Mouse (Mus musculus) C2C12 (cell line): ENCODE results near the gene Tbc1d22a. TPM values are rescaled to one million over a fixed set of nuclear protein-coding genes. Genes with fewer than 3 reads are reported as not detected.

ENCODE experiments used
- H3K27me3 ChIP-seq: one replicate; pipeline ENCODE4 v1.6.1; 2011; ENCODE audit not compliant: control insufficient read depth, insufficient read depth, insufficient read length
- H3K36me3 ChIP-seq: one replicate; pipeline ENCODE4 v1.6.1; 2011; ENCODE audit not compliant: control insufficient read depth, insufficient read depth
- H3K4me3 ChIP-seq: one replicate; pipeline ENCODE4 v1.5.1; 2011; ENCODE audit warnings: mild to moderate bottlenecking, control low read depth; ENCODE audit not compliant: poor library complexity, insufficient read depth, severe bottlenecking
- H3K79me2 ChIP-seq: one replicate; pipeline ENCODE4 v1.6.1; 2011; ENCODE audit not compliant: control insufficient read depth, insufficient read depth
- H3K79me3 ChIP-seq: one replicate; pipeline ENCODE4 v1.6.1; 2011; ENCODE audit warnings: low read depth, control low read depth
- H3ac ChIP-seq: one replicate; pipeline ENCODE3; 2011; ENCODE audit warnings: low read depth; ENCODE audit not compliant: control insufficient read depth, insufficient read length
- CEBPB ChIP-seq: IDR thresholded peaks from one replicate; pipeline ENCODE4 v1.6.1; 2011; ENCODE audit warnings: low read depth, mild to moderate bottlenecking, control low read depth, moderate library complexity
- CTCF ChIP-seq: IDR thresholded peaks from one replicate; pipeline ENCODE4 v1.5.1; 2011; ENCODE audit not compliant: control insufficient read depth, insufficient read depth, insufficient read length
- FOSL1 ChIP-seq: IDR thresholded peaks from one replicate; pipeline ENCODE4 v1.8.0; 2011; ENCODE audit warnings: mild to moderate bottlenecking, low read length; ENCODE audit not compliant: poor library complexity, insufficient read depth, severe bottlenecking
- MAX ChIP-seq: IDR thresholded peaks from one replicate; pipeline ENCODE4 v1.6.1; 2011; ENCODE audit warnings: mild to moderate bottlenecking, control low read depth
- MYOD1 ChIP-seq: IDR thresholded peaks from one replicate; pipeline ENCODE4 v1.6.1; 2011; ENCODE audit warnings: low read depth; ENCODE audit not compliant: control insufficient read depth, insufficient read length
- MYOG ChIP-seq: IDR thresholded peaks from one replicate; pipeline ENCODE4 v1.6.1; 2011; ENCODE audit not compliant: control insufficient read depth, insufficient read length; ENCODE audit errors: extremely low read depth
- USF1 ChIP-seq: IDR thresholded peaks from one replicate; pipeline ENCODE4 v1.6.1; 2011; ENCODE audit warnings: low read depth, mild to moderate bottlenecking, control low read depth, moderate library complexity
- polyA plus RNA-seq: library from polyadenylated mRNA; unstranded; fragments of >200 nt; fragmentation: generic; extraction: Trizol; gene quantifications from one replicate; pipeline ENCODE4 v1.2.1, GENCODE M21; 2012; ENCODE audit warnings: missing spikeins

The Tbc1d22a gene
- polyA plus RNA-seq, 1 experiment = 19.7 TPM

GRCm38 (mm10) chr15:86243708-86244107 lies 29.4 kb downstream of the Tbc1d22a start:
- Histone ChIP-seq H3ac (no peak overlapping the region), H3K79me2 (no peaks in the 10 kb centered on the region), H3K27me3 (no peaks in the 10 kb centered on the region), H3K4me3 (no peak overlapping the region), H3K36me3 (peaks cover 4% of the 10 kb centered on the region), H3K79me3 (no peaks in the 10 kb centered on the region)
- no peak for TF ChIP-seq MYOD1
- TF ChIP-seq FOSL1 = no peak
- TF ChIP-seq MAX = no peak
- TF ChIP-seq CTCF = peak; percentile 22
- TF ChIP-seq CEBPB = no peak
- TF ChIP-seq MYOG = no peak
- no peak for TF ChIP-seq USF1

- H3K4me3 ChIP-seq = no peak overlapping the region
- no peaks in the 10 kb centered on the region for H3K79me3 ChIP-seq
- no peak for TF ChIP-seq MYOD1
- no peak for TF ChIP-seq USF1
- no peak for TF ChIP-seq MYOG
- no peak for TF ChIP-seq FOSL1
- no peak for TF ChIP-seq CTCF
- TF ChIP-seq CEBPB = no peak
- no peak for TF ChIP-seq MAX
- peaks cover 4% of the 10 kb centered on the region for H3K36me3 ChIP-seq
- no peak overlapping the region for H3ac ChIP-seq
- no peaks in the 10 kb centered on the region for H3K27me3 ChIP-seq
- H3K79me2 ChIP-seq = no peaks in the 10 kb centered on the region
Observed at GRCm38 (mm10) chr15:86244380-86244779, 30.1 kb downstream of the Tbc1d22a start.

GRCm38 (mm10) chr15:86250269-86250668 lies 36.0 kb downstream of the Tbc1d22a start:
- TF ChIP-seq CTCF (peak; percentile 74), FOSL1 (no peak)
- Histone ChIP-seq H3ac (no peak overlapping the region), H3K79me2 (peaks cover 9% of the 10 kb centered on the region), H3K4me3 (no peak overlapping the region), H3K36me3 (no peaks in the 10 kb centered on the region), H3K27me3 (no peaks in the 10 kb centered on the region), H3K79me3 (no peaks in the 10 kb centered on the region)

GRCm38 (mm10) chr15:86252130-86252529 lies 37.9 kb downstream of the Tbc1d22a start:
- Histone ChIP-seq H3K27me3 (no peaks in the 10 kb centered on the region), H3ac (no peak overlapping the region), H3K79me3 (no peaks in the 10 kb centered on the region), H3K36me3 (no peaks in the 10 kb centered on the region), H3K4me3 (no peak overlapping the region), H3K79me2 (peaks cover 9% of the 10 kb centered on the region)
- TF ChIP-seq USF1 (no peak), CTCF (no peak), FOSL1 (no peak), MYOG (no peak), CEBPB (no peak), MAX (no peak), MYOD1 (no peak)

- Histone ChIP-seq H3K36me3 (no peaks in the 10 kb centered on the region), H3K4me3 (no peak overlapping the region), H3K79me2 (peaks cover 9% of the 10 kb centered on the region), H3K27me3 (no peaks in the 10 kb centered on the region), H3K79me3 (no peaks in the 10 kb centered on the region), H3ac (no peak overlapping the region)
- no peak for TF ChIP-seq MYOD1
- no peak for TF ChIP-seq USF1
- no peak for TF ChIP-seq MYOG
- TF ChIP-seq FOSL1 = no peak
- no peak for TF ChIP-seq MAX
Observed at GRCm38 (mm10) chr15:86252684-86253083, 38.4 kb downstream of the Tbc1d22a start.

GRCm38 (mm10) chr15:86253411-86253810 lies 39.2 kb downstream of the Tbc1d22a start:
- H3K4me3 ChIP-seq = no peak overlapping the region
- H3ac ChIP-seq = no peak overlapping the region
- H3K79me3 ChIP-seq = no peaks in the 10 kb centered on the region
- H3K79me2 ChIP-seq = peaks cover 9% of the 10 kb centered on the region
- H3K27me3 ChIP-seq = no peaks in the 10 kb centered on the region
- TF ChIP-seq MYOD1 = no peak
- TF ChIP-seq CTCF = no peak
- no peak for TF ChIP-seq CEBPB
- no peak for TF ChIP-seq FOSL1
- TF ChIP-seq MAX = no peak
- TF ChIP-seq MYOG = no peak
- H3K36me3 ChIP-seq = no peaks in the 10 kb centered on the region
